Mouse (Mus musculus): ENCODE measurements at regions not wholly inside any gene's neighbourhood (a gene's known extent, or its start where the extent isn't known, plus 50 kb on each side); places are given as distances from the start of the nearest gene placed in this dataset.

- TF ChIP-seq CTCF (conservative IDR thresholded peaks at IDR 0.05; ENCODE audit: low read length) (no peak), NANOG (IDR thresholded peaks at IDR 0.05; ENCODE audit: borderline replicate concordance, low read length) (no peak)
These were observed 266.8 kb downstream of the Barhl2 start for GRCm38 (mm10) chr5:106191141-106191540.
